Mouse (Mus musculus) induced T-regulatory cell, adult 2 months (primary cell): ENCODE results near the gene Aimp1.
A peak's percentile ranks its signal among the peaks of the same experiment; 100 is the strongest.

Experiments used
- DNase-seq: peaks from one replicate; pipeline ENCODE4 v3.0.0-alpha.2; 2012; ENCODE audit warnings: low read depth

Aimp1 gene

GRCm38 (mm10) chr3:132684231-132684928 lies at the start of gene Aimp1:
Aimp1 (minus strand) TSS chr3:132684370.
- peak; percentile 59 for DNase-seq

- no peak for DNase-seq
These were observed 40.2 kb upstream of the Aimp1 start for GRCm38 (mm10) chr3:132724326-132724725.

- DNase-seq: no peak
These were observed 33.1 kb upstream of the Aimp1 start for GRCm38 (mm10) chr3:132717316-132717715.

- no peak for DNase-seq
These were observed 29.7 kb upstream of the Aimp1 start for GRCm38 (mm10) chr3:132713913-132714312.

DNA sequence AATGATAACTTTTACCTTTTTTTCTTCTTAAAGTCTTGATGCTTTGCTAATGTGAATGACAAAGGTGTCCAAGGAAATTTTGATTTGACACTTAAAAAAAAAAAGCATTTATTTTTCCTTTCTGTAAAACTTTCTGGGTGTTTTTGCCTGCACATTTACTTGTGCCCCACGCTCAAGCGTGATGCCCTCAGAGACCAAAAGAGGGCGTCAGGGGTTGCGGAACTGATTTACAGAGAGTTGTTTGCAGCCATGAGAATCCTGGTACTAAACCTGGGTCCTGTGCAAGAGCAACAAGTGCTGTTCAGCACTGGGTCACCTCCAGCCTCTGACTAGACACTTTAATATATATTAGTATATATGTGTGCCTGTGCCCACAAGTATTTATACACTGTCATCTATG lies 22.8 kb upstream of the Aimp1 start:
- no peak for DNase-seq

DNA sequence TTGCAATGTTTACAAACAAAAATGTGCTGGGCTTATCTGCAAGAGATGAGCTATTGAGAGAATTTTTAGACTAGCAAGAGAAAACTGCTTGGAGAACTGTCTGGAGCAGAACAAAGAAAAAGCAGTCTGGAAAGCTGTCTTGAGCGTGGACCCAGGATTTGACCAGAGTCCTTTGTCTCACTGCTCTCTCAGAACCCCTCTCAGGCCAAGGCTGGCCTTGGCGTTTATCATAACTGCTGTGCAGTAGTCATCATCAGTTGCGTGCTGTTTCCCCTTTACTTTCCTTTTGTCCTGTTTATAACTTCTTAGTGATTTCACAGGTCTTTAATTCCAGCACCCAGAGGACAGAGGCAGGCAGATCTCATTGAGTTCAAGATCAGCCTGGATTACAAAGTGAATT lies 20.0 kb upstream of the Aimp1 start:
- DNase-seq: no peak

DNA sequence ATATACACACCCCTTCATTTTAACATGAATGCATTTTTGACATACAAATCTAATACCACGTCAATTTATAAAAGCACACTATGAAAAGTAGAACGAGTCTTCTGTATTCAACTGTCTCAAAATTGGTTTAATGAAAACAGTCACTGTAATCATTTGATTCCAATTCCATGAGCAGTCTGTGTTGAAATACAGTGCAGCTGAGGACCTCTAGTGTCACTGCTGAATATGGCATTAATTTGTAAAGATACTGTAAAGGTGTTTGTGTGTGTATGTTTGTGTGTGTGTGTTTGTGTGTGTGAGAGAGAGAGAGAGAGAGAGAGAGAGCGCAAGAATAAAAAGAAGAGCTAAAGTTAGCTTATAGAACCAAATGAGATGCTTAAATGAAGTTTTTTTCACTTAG lies 17.2 kb upstream of the Aimp1 start:
- peak; percentile 42 for DNase-seq

GRCm38 (mm10) chr3:132683447-132684230 lies 531 bp downstream of the Aimp1 start, which contains the start of gene Tbck:
Tbck (plus strand) TSS chr3:132684144.
- DNase-seq: peak; percentile 96

GRCm38 (mm10) chr3:132677494-132677893 lies 6.7 kb downstream of the Aimp1 start:
- DNase-seq: no peak

GRCm38 (mm10) chr3:132655955-132656354 lies 28.2 kb downstream of the Aimp1 start:
- DNase-seq: no peak

- DNase-seq: no peak
These were observed 30.2 kb downstream of the Aimp1 start for GRCm38 (mm10) chr3:132653959-132654358.

DNA sequence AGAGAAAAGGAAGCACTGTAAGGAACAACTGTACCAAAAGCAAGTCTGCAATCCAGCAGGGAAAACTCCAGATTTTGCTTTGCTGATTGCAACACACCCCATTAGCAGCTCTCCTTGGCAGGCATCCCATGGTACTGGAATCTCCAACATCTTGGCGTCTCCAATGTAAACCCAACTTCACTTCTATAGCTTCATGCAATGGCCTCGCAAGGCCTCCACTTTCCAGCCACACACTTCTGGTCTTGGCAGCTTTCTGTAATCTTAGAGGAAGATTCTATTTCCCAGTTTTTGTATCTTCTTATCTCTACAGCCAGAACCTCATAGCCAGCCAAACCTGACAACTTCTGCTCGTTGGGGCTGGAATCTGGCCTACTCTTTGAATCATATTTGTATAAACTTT lies 32.4 kb downstream of the Aimp1 start:
- DNase-seq: no peak

GRCm38 (mm10) chr3:132650191-132650590 lies 34.0 kb downstream of the Aimp1 start:
- DNase-seq: no peak

DNA sequence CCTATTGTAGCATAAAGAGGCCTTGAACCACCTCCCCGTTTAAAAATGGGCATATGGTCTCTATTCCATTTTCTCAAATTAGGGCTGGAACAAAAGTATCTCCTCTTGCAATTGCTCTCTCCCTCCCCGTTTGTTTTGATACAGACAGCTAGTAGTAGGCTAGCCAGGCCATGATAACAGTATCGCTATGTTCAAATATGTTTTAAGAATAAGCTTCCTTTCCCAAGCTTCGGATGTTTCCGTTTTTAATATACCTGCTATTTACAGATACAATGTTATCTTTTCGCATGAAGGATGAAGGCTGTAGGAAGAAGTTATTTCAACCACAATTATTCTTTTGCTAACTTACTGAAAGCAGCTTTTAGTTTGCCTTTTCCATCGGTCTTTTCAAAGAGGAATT lies 34.8 kb downstream of the Aimp1 start:
- no peak for DNase-seq

DNA sequence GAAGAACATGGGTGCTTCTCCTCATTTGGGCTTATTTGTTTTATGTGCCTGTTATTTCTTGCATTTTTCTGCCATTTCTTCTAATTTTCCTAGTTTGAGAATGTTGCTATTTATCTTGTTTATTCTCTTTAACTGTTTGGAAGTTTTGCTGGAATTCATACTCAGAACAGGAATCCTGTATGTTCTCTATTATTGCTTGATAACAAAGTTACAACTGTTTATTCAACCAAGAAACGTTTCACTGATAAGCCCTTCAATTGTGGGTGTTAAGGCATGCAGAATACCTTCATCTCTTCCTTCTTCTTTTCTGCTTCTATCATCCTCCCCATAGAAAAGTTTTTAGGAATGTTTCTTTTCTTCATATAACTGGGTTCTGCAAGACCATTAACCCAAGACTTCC lies 37.4 kb downstream of the Aimp1 start:
- DNase-seq: no peak

DNA sequence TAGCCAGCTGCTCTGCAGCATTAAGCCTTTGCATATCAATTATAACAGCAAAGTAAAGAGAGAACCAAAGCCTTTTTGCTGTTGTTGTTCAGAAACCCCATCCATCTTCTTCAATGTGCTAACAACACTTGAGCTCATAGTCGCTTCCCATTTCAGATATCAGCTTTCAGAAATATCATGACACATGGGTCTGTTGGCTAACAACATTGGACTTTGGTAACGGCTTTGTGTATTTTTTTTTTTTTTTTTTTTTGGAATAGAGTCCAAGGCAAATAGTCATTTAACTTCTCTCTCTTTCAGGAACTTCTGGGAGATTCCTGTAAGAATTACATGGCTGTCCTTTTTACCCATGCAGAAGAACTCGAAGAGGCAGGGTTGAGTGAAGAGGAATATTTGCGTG lies 40.1 kb downstream of the Aimp1 start:
- DNase-seq: no peak

- no peak for DNase-seq
These were observed 47.1 kb downstream of the Aimp1 start for GRCm38 (mm10) chr3:132637080-132637479.

GRCm38 (mm10) chr3:132633261-132633660 lies 50.9 kb downstream of the Aimp1 start:
- no peak for DNase-seq

- DNase-seq: no peak
These were observed 54.5 kb downstream of the Aimp1 start, which contains the start of gene Gimd1 for GRCm38 (mm10) chr3:132629601-132630239. Gimd1 (plus strand) TSS chr3:132629820.

DNA sequence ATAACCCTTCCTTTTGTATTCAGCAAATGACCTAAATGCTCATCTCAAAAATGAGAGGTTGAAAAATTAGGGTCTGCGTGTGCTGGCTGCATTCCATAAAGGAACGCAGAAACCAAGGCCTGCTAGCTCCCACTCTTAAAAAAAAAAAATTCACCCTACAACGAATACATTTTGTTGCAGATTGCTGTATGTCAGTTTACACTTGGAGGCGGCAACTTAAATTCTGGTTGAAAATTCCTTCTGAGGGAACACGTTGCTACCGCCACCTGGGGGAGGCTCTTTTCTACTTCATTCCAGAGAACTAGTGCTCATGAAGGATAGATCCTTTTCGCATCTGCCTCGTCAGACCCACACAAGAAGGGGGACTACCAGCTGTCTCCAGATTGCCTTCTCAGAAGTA lies 55.4 kb downstream of the Aimp1 start:
- DNase-seq: no peak
